Mouse (Mus musculus) midbrain, embryonic 16.5 days (tissue): ENCODE data around the gene Zfp180. TPM values are rescaled to one million over a fixed set of nuclear protein-coding genes. Genes with fewer than 3 reads are reported as not detected.
"Not testable (repeated sequence)": the region's sequence is repeated elsewhere in the genome, so short reads cannot be mapped to it uniquely, and the experiment has no call there.

Experiments
- ATAC-seq: fragments of 200-750 bp; cut with Nextera tagmentation; 2 replicates; pipeline ENCODE4 v1.8.0; 2017; ENCODE audit warnings: moderate TSS enrichment
- H3K27ac ChIP-seq: fragments of 300-500 bp; sonication (generic); 2 replicates; pipeline ENCODE4 v1.5.1; 2014; ENCODE audit warnings: mild to moderate bottlenecking, low read length, mixed read lengths
- H3K27me3 ChIP-seq: fragments of 300-500 bp; sonication (generic); 2 replicates; pipeline ENCODE4 v1.6.1; 2014; ENCODE audit warnings: low read depth, low read length, mixed read lengths; ENCODE audit not compliant: control insufficient read depth, insufficient read depth
- H3K36me3 ChIP-seq: fragments of 300-500 bp; sonication (generic); 2 replicates; pipeline ENCODE4 v1.6.1; 2014; ENCODE audit warnings: mild to moderate bottlenecking, low read length, moderate library complexity, mixed read lengths; ENCODE audit not compliant: control insufficient read depth, insufficient read depth
- H3K4me1 ChIP-seq: fragments of 300-500 bp; sonication (generic); 2 replicates; pipeline ENCODE4 v1.6.1; 2014; ENCODE audit warnings: mild to moderate bottlenecking, low read length, mixed read lengths; ENCODE audit not compliant: control insufficient read depth, insufficient read depth
- H3K4me2 ChIP-seq: fragments of 300-500 bp; sonication (generic); 2 replicates; pipeline ENCODE4 v1.6.1; 2014; ENCODE audit warnings: mild to moderate bottlenecking, low read length, mixed read lengths
- H3K4me3 ChIP-seq: fragments of 300-500 bp; sonication (generic); 2 replicates; pipeline ENCODE4 v1.5.1; 2014; ENCODE audit warnings: low read depth, mild to moderate bottlenecking, low read length, moderate library complexity, mixed read lengths
- H3K9ac ChIP-seq: fragments of 300-500 bp; sonication (generic); 2 replicates; pipeline ENCODE4 v1.6.1; 2014; ENCODE audit warnings: low read depth, low read length, mixed read lengths
- H3K9me3 ChIP-seq: fragments of 300-500 bp; sonication (generic); replicated peaks from 2 replicates; pipeline ENCODE4 v1.6.1; 2014; ENCODE audit warnings: mild to moderate bottlenecking, low read length, mixed read lengths; ENCODE audit not compliant: control insufficient read depth, poor library complexity, severe bottlenecking
- WGBS: fragments of 180-500 bp; shearing (Covaris S2); extraction: QIAGEN DNeasy Blood & Tissue Kit; methylation state at CpG from one replicate; pipeline ENCODE4 v1.1.7; 2014; 5-methylcytosine and 5-hydroxymethylcytosine counted together
- polyA plus RNA-seq: library from polyadenylated mRNA; unstranded; fragments of >200 nt; fragmentation: Nextera tagmentation; extraction: Ambion mirVana; gene quantifications from 2 replicates; pipeline ENCODE4 v1.2.1, GENCODE M21; 2015

The Zfp180 gene
- 41.9 and 44.2 TPM in 2 replicates for polyA plus RNA-seq

DNA sequence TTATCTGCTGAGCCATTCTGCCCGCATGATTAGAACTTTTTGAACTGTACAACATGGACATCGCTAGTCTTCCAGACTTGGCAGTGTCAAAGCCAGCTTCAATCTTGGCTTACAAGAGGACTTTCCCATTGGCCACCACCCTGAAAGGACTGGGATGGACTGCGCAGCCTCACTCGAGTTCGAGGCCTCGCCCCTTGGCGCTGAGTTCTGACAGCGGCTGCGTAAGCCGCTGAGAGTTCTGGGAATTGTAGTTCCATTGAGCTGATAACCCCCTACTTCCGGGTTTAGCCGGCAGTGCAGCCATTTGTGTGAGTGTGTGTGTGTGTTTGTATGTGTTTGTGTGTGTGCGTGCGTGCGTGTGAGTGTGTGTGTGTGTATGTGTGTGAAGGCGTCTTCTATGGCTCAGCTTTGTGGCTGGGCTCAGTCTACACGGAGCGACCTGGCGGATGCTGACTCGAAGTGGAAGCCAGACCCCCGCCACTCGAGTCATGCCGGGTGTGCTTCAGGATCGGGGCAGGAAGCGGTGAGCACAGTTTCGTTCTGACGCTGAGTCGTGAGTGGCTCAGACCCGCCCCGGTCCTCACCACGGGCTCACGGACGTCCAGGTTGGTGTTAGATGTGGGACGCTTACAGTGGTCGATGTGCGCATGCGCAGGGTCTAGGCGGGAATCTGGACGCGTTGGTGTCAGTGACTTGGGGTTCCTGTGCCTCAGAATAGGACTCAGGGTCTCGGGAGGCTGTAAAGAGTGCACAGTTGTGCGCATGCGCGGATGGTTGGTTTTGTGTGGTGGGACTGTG is at the start of gene Zfp180:
Gene Zfp180, plus strand, starts transcription at position 291 of the 798 bp plus-strand sequence.
- WGBS = 20% methylated on average over 44 of the region's 44 CpGs
- H3K4me3 ChIP-seq = peak within 1 kb of the TSS; percentile 55
- H3K36me3 ChIP-seq = peaks cover 15% of the 10 kb centered on the region
- peak within 1 kb of the TSS; percentile 82 for H3K9ac ChIP-seq
- peaks cover 15% of the 10 kb centered on the region for H3K4me1 ChIP-seq
- no peaks in the 10 kb centered on the region; the same call in 1 of the 2 replicates for H3K27me3 ChIP-seq
- H3K9me3 ChIP-seq = peaks cover 11% of the 10 kb centered on the region
- peak within 1 kb of the TSS; percentile 83 for H3K4me2 ChIP-seq
- ATAC-seq = peak; percentile 97
- peak within 1 kb of the TSS; percentile 75 for H3K27ac ChIP-seq

DNA sequence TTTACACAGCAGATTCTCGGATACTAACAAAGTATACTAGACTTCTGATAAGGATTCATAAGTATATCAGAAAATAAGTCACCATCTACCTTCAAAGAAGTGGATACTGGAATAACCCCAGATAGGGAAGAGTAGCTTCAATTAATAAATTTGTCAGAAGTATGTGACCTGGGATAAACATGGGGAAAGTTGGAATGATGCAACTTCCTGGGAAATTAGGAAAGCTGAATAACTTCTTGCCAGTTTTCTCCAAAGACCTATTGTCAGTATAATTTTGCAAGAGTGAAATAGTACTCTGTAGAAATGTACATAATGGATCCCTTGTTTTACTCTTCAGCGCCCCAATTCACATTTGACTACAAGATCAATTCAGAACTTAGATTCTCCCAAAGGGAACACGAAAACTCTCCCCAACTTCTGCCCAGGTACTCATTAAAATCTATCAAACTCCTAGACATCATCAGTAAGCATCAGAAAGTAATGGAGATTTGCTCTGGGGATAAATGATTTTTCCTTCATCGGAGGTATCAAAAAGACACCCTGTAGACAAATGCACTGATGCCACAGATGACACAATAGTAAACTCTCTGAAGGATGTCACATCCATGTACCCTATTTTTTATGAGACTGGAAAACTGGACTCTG is 28.9 kb upstream of the Zfp180 start, which contains the start of gene Vmn1r183:
Gene Vmn1r183, plus strand, starts transcription at position 595 of the 645 bp plus-strand sequence.
- whole genome bisulfite sequencing = 81% methylated on average over 4 of the region's 4 CpGs
- Histone ChIP-seq H3K4me2 (no peak within 1 kb of the TSS), H3K27me3 (no peaks in the 10 kb centered on the region), H3K36me3 (no peaks in the 10 kb centered on the region), H3K9ac (no peak within 1 kb of the TSS), H3K4me3 (no peak within 1 kb of the TSS), H3K4me1 (no peaks in the 10 kb centered on the region), H3K27ac (no peak within 1 kb of the TSS), H3K9me3 (no peaks in the 10 kb centered on the region)
- ATAC-seq = no peak

DNA sequence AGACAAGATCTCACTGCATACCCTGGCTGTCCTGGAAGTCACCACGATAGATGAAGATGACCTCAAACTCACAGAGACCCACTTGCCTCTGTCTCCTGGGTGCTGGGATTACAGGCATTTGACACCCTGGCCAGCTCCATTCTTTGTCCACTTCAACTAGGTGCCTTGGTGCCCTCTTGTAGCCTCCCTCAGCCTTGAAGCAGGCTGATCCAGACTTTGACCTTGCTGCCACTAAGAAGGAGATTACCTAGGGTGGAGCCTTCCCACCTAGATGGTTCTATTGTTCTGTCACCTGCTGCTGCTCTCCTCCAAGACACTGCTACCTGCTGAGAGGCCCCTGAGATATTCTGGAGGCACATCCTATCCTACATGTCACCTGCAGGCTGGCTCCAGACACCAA is 7.3 kb upstream of the Zfp180 start:
- H3K36me3 ChIP-seq, ATAC-seq, H3K9ac ChIP-seq, H3K27me3 ChIP-seq, H3K4me2 ChIP-seq, H3K27ac ChIP-seq, H3K4me1 ChIP-seq, H3K9me3 ChIP-seq, H3K4me3 ChIP-seq: not testable (repeated sequence)
- 43% methylated on average over 1 of the region's 1 CpGs for WGBS

DNA sequence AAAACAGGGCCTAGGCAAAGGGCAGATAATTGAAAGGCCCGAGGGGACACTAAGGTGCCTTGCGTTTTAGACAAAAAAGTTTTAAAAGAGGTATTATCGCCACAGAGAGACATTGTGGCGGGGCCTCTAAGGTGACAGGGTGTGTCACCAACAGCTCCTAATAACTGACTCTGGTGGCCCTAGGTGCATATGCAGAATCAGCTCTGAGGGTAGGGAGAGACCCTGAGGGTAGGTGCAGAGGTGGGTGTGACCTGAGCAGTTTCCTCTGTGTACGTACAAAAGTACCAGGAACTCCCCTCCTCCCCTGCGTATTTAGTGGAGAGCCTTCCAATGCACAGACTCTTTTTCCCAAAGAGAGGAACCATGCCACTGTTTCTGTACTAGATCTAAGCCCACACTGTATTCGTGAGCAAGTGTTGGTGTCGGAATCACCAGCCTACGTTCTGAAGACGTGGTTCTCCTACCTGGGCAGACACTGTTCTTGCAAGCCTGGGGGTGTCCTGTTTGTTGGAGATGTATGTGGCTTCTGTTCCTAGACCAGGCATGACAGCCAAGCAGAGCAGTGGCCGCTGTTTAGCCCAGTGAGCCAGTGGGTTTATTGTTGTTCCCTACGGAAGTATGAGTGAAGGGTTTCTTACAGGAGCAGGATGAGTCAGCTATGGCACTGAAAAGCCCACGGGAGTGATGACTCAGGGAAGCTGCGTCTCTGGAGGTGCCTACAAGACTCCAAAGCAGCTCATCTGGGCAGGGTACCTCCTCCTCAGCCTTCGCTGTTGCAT is 922 bp downstream of the Zfp180 start:
- Histone ChIP-seq H3K4me1 (peaks cover 15% of the 10 kb centered on the region), H3K36me3 (peaks cover 23% of the 10 kb centered on the region), H3K27me3 (no peaks in the 10 kb centered on the region; the same call in 1 of the 2 replicates), H3K27ac (peak overlapping the region; percentile 75), H3K9me3 (peaks cover 11% of the 10 kb centered on the region), H3K4me2 (peak overlapping the region; percentile 83), H3K9ac (peak overlapping the region; percentile 82), H3K4me3 (peak overlapping the region; percentile 55)
- peak; percentile 27; the same call in 1 of the 2 replicates for ATAC-seq
- 59% methylated on average over 15 of the region's 15 CpGs for WGBS

DNA sequence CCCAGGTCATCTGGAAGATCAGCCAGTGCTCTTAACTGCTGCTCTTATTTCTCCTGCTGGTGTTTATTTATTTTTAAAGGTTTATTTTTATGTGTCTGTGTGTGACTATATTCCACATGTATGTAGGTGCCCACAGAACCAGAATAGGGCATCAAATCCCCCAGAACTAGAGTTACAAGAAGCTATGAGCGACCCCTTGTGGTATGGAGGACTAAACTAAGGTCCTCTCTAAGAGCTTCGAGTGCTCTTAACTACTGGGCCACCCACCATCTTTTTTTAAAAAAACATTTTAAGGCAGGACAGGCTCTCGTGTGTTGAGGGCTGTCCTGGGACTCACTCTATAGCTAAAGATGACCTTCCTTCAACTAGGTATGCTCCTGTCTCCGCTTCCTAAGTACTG is 5.1 kb downstream of the Zfp180 start:
- WGBS = 98% methylated on average over 4 of the region's 4 CpGs
- H3K4me3 ChIP-seq = no peak overlapping the region
- H3K27ac ChIP-seq = no peak overlapping the region
- H3K36me3 ChIP-seq = peaks cover 31% of the 10 kb centered on the region
- peaks cover 12% of the 10 kb centered on the region for H3K4me1 ChIP-seq
- peaks cover 9% of the 10 kb centered on the region for H3K9me3 ChIP-seq
- H3K27me3 ChIP-seq = no peaks in the 10 kb centered on the region
- no peak for ATAC-seq
- H3K9ac ChIP-seq = no peak overlapping the region
- H3K4me2 ChIP-seq = no peak overlapping the region

DNA sequence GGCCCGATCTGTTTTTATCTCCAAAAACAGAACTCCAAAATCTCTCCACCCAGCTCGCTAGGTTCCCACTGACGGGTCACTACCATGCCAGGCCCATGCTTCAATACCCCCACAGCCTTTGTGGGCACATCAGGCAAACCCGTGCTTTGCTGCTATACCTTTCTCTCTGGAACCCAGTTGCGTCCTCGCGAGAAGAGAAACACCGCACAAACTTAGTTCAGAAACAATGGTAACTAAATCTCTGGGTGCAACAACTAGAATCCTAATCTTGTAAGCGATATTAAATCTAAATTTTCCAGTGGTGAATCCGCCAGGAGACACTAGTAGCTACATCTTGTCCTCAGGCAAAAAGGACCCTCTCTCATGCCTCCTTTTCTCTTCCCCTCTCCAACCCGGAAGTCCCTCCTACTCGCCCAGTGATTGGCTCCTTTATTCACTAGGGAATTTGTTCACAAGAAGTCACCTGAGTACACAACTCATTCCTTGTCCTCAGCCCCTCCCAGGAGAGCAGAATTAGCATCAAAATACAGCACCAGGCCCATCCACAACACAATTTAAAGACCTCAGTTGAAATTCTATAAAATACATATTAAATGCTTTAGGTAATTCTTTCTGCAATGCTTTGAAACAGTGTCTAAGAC is 5.9 kb downstream of the Zfp180 start:
- Histone ChIP-seq H3K4me1 (peaks cover 9% of the 10 kb centered on the region), H3K36me3 (peaks cover 31% of the 10 kb centered on the region), H3K4me3 (no peak overlapping the region), H3K9me3 (peaks cover 7% of the 10 kb centered on the region), H3K27ac (no peak overlapping the region), H3K9ac (no peak overlapping the region), H3K4me2 (no peak overlapping the region), H3K27me3 (no peaks in the 10 kb centered on the region)
- WGBS = 98% methylated on average over 12 of the region's 12 CpGs
- ATAC-seq = no peak

DNA sequence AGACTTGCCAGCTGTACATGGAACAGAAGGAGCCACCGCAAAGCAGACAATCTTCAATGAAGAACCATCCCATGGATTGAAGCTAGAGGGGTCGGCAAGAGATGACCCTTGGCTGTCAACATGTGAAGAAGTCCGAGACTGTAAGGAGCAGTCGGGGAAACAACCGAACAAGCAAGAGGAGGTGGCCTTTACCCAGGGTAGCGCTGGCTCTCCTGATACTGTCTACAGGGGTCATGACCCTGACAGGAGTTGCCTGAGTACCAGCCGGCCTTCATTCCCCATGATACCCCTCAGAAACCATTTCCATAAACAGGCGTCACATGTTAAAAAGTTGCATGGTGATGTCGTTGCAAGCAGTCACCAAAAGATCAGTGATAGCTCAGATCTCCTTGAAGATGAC is 22.7 kb downstream of the Zfp180 start:
- Histone ChIP-seq H3K9me3 (peaks cover 71% of the 10 kb centered on the region), H3K9ac (no peak overlapping the region), H3K36me3 (peaks cover 97% of the 10 kb centered on the region), H3K4me3 (no peak overlapping the region), H3K4me2 (no peak overlapping the region), H3K27me3 (no peaks in the 10 kb centered on the region), H3K4me1 (no peaks in the 10 kb centered on the region), H3K27ac (no peak overlapping the region)
- no peak for ATAC-seq
- 97% methylated on average over 9 of the region's 9 CpGs for WGBS

DNA sequence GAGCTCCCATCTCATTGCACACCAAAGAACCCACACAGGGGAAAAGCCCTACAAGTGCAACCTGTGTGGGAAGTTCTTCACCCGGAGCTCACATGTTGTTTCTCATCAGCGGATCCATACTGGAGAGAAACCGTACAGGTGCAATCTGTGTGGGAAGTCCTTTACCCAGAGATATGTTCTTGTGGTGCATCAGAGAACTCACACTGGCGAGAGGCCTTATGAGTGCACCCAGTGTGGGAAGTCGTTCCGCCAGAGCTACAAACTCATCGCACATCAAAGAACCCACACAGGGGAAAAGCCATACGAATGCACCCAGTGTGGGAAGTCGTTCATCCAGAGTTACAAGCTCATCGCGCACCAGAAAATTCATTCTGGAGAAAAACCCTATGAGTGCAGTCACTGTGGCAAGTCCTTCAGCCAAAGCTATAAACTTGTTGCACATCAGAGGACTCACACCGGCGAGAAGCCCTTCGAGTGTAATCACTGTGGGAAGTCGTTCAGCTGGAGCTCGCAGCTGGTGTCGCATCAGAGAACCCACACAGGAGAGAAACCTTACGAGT is 23.5 kb downstream of the Zfp180 start:
- no peak overlapping the region for H3K27ac ChIP-seq
- no peak for ATAC-seq
- no peaks in the 10 kb centered on the region for H3K27me3 ChIP-seq
- no peak overlapping the region for H3K4me2 ChIP-seq
- H3K9me3 ChIP-seq = peaks cover 66% of the 10 kb centered on the region
- H3K9ac ChIP-seq = no peak overlapping the region
- peaks cover 88% of the 10 kb centered on the region for H3K36me3 ChIP-seq
- H3K4me3 ChIP-seq = no peak overlapping the region
- H3K4me1 ChIP-seq = no peaks in the 10 kb centered on the region
- WGBS = 95% methylated on average over 18 of the region's 18 CpGs
